Comparison of ENCODE assay signal across 18 mouse cellular contexts in genomic region chr13:45384636-45385035, GRCm38 (mm10).
"Had no signal": no experiment of that assay in that cellular context is flagged by ENCODE, and none has a peak within 500 bp of the region (broad histone marks: within the 10 kb centered on the region; RNA-seq: fewer than 3 reads in every experiment).

No protein-coding gene starts in this region.

- ATAC-seq: midbrain, embryonic 13.5 days; midbrain, embryonic 15.5 days had no signal

- H3K27ac ChIP-seq: midbrain, embryonic 10.5 days; midbrain, embryonic 13.5 days; midbrain, embryonic 15.5 days; neural tube, embryonic 13.5 days; neural tube, embryonic 15.5 days had no signal

- DNase-seq: lung, adult 18-20 months; lung, embryonic 14.5 days; lung, postnatal 10 days; lung, postnatal 4 days; retina, postnatal 1 day; right cerebral cortex, adult 18-20 months; right cerebral cortex, postnatal 25 days; right cerebral cortex, postnatal 4 days; spleen, adult 18-20 months; thymus, adult 18-20 months; thymus, postnatal 14 days; thymus, postnatal 36 days had no signal

- H3K4me3 ChIP-seq: midbrain, embryonic 10.5 days; midbrain, embryonic 13.5 days; midbrain, embryonic 15.5 days; myocyte; neural tube, embryonic 13.5 days; neural tube, embryonic 15.5 days had no signal

- H3K36me3 ChIP-seq: midbrain, embryonic 10.5 days; midbrain, embryonic 13.5 days; midbrain, embryonic 15.5 days; neural tube, embryonic 13.5 days; neural tube, embryonic 15.5 days had no signal

- H3K4me1 ChIP-seq: neural tube, embryonic 15.5 days had no signal

- H3K27me3 ChIP-seq: neural tube, embryonic 15.5 days had no signal

- H3K9me3 ChIP-seq: midbrain, embryonic 10.5 days; midbrain, embryonic 13.5 days; midbrain, embryonic 15.5 days; neural tube, embryonic 13.5 days; neural tube, embryonic 15.5 days had no signal

- H3K4me2 ChIP-seq: lung, embryonic 14.5 days; midbrain, embryonic 13.5 days; midbrain, embryonic 15.5 days; neural tube, embryonic 13.5 days; neural tube, embryonic 15.5 days had no signal

- H3K9ac ChIP-seq: lung, embryonic 14.5 days; midbrain, embryonic 13.5 days; midbrain, embryonic 15.5 days; neural tube, embryonic 13.5 days; neural tube, embryonic 15.5 days had no signal
